Mouse (Mus musculus): Measurements from ENCODE around the gene BC025920. TPM values are rescaled to one million over a fixed set of nuclear protein-coding genes. Genes with fewer than 3 reads are reported as not detected.
A peak's percentile ranks its signal among the peaks of the same experiment; 100 is the strongest.

The BC025920 gene
- polyA plus RNA-seq, 1 experiment from 2014 or later = 1.4 TPM

DNA sequence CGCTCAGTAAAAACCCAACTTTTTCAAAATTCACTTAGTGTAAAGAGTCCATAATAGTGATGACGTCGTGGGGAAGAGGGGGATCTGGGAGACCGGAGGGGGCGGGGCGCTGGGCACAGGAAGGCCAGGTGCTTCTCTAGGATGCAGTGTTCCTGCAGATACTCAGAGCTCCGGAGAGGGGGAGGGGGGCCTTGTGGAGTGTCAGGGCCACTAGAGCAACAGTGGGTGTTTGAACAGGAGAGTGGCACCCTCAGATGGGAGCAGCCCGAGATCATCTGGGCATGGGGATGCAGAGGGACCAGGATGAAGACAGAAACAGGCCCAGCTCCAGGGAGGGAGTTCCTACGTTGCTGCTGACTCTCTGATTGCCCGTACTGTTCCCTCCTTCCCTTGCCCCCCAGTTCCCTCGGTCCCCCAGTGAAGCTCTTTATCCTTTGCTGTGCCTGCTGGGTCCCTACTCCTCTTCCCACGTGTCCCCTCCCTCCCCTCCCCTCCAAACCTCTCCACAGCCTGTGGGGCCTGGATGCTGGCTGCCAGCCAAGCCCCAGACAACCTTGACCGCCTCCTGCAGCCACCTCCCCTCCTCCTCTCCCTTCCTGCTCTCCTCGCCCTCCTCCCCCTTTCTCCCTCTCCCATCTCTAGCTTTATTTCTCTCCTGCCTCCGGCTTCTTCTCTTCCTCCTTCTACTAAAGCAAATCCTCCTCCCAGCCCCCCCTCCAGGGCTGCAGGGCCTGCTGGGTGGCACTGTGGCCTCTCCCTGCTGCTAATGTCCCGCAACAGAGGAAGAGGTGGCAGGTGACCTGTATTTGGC, 37.5 kb upstream of the BC025920 start:
- Histone ChIP-seq H3K4me1 (peaks cover 97% of the 10 kb centered on the region), H3K9me3 (replicated peaks) (no peaks in the 10 kb centered on the region), H3K27ac (replicated peaks) (peak overlapping the region; percentile 75), H3K4me3 (peak overlapping the region; percentile 31), H3K27me3 (ENCODE audit: low read depth, poor library complexity, severe bottlenecking) (peaks cover 81% of the 10 kb centered on the region), H3K36me3 (peaks cover 37% of the 10 kb centered on the region)
- DNase-seq (ENCODE audit: low spot score) = peak; percentile 60
- 15% methylated on average over 16 of the region's 16 CpGs for WGBS

DNA sequence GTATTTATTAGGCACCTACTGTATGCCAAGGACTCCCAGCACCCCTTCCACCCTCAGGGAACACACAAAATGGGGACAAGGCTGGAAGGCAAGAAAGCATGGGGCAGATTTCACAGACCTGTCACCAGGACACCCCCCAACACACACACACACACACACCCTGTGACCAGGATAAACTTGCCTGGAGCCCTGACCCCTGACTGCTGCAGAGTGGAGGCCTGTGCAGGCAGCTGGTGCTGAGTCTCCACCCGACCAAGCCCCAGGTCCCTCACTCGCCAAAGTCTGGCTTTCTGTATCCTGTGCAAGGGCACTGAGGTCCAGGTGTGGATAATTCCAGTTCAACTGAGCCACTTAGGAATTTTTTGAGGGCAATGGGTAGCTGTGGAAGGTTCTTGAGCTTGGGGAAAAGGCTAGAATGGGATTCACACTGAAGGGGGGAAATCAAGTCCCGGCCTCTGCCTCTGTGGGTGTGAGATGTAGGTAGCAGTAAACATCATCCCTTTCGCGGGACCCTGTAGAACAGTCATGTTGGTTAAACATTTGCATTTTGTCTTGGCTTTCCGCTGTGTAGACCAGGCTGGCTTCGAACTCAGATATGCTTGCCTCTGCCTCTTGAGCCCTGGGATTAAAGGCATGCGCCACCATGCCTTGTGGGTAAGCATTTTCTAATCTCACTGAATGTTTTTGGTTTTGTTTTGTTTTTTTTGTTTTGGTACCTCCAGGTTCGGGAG, 36.4 kb upstream of the BC025920 start:
- DNase-seq (ENCODE audit: low spot score) = no peak
- peaks cover 81% of the 10 kb centered on the region for H3K27me3 ChIP-seq (ENCODE audit: low read depth, poor library complexity, severe bottlenecking)
- WGBS = 36% methylated on average over 9 of the region's 9 CpGs

DNA sequence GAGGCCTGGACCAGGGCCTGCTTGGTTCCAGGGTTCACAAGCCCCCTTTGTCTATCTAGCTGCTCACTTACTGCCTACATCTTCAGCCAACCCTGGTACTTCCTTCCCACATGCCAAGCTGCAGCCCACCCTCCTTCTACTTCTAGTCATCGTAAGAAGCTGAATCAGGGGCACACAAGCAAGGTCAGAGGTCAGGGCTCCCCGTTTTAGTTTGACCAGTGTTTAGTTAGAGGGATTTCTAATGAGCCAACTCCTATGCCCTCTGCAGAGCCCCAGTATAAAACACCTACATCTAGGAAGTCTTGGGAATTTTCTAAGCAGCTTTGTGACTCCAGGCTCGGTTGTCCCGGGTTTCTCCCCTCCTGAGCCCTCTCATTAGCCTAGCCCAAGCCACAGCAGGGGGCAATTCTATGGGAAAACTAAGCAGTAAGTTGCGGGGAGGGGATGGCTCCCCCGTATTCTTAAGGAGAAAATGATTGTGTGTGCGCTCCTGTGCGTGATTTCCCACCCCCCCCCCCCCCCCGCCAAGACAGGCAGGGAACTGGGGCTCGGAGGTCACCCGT, 35.8 kb upstream of the BC025920 start:
- Histone ChIP-seq H3K27me3 (ENCODE audit: low read depth, poor library complexity, severe bottlenecking) (peaks cover 81% of the 10 kb centered on the region), H3K36me3 (peaks cover 23% of the 10 kb centered on the region), H3K4me1 (peaks cover 97% of the 10 kb centered on the region), H3K4me3 (peak overlapping the region; percentile 52), H3K9me3 (replicated peaks) (no peaks in the 10 kb centered on the region), H3K27ac (replicated peaks) (peak overlapping the region; percentile 79)
- no peak for DNase-seq (ENCODE audit: low spot score)
- under 1% methylated on average over 11 of the region's 11 CpGs for WGBS

More for the DNA sequence above, 36.4 kb upstream of the BC025920 start:
- peaks cover 29% of the 10 kb centered on the region for H3K36me3 ChIP-seq
- peak overlapping the region; percentile 79 for H3K27ac ChIP-seq (replicated peaks)
- H3K4me1 ChIP-seq = peaks cover 97% of the 10 kb centered on the region
- no peaks in the 10 kb centered on the region for H3K9me3 ChIP-seq (replicated peaks)
- peak overlapping the region; percentile 52; the same call in 1 of the 2 replicates for H3K4me3 ChIP-seq

DNA sequence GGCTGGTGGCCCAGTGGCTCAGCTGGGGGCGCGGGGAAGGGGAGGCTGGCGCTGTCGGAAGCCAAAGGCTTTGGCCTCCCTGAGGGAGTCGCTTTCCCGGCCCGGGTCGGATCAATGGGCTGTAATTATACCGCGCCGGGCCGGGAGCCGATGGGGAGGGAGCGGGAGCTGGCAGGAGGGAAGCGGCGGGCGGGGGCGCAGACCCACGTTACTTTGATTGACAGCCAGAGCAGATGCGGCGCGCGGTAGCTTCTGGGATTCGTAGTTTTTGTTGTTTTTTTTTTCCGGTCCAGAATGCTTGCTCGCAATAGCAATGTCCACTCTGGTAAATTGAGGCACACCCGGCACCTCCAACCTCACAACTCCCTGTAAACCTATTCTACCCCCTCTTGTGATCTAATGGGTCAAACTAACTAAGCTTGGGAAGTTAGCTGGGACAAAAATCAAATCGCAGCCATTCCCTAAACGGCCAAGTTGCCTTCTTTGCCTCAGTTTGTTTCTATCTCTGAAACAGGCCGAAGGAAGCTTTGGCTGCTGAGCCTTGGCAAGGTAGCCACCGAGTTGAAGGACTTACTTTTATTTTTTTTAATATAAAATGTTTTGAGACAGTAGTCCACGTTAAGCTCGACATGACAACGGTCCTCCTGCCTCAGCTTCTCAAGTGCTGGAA, 35.1 kb upstream of the BC025920 start:
- peaks cover 97% of the 10 kb centered on the region for H3K4me1 ChIP-seq

DNA sequence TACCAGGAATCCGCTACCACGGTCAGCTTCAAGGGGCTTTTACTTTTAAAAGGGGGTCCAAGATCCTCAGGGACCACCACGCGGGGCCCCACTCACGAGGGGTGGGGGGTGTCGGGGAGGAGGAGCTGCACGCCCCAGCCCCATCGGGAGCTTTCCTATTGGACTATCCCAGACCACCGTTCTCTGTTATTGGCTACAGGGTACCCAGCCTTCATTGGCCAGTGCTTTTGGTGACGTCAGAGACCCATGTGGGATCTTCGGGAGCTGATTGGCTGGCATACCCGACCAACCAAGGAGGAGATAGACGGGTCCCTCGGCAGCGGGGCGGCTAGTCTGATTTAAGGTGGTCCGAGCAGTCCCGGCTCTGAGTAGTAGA, 34.6 kb upstream of the BC025920 start:
- H3K4me1 ChIP-seq = peaks cover 97% of the 10 kb centered on the region
- H3K27ac ChIP-seq (replicated peaks) = peak overlapping the region; percentile 80
- H3K36me3 ChIP-seq = peaks cover 11% of the 10 kb centered on the region
- peak; percentile 97 for DNase-seq (ENCODE audit: low spot score)
- WGBS = under 1% methylated on average over 18 of the region's 18 CpGs
- no peaks in the 10 kb centered on the region for H3K9me3 ChIP-seq (replicated peaks)
- H3K27me3 ChIP-seq (ENCODE audit: low read depth, poor library complexity, severe bottlenecking) = peaks cover 81% of the 10 kb centered on the region
- H3K4me3 ChIP-seq = peak overlapping the region; percentile 52

More for the DNA sequence above, 35.1 kb upstream of the BC025920 start:
- peak overlapping the region; percentile 52 for H3K4me3 ChIP-seq
- DNase-seq (ENCODE audit: low spot score) = peak; percentile 97
- WGBS = under 1% methylated on average over 34 of the region's 34 CpGs
- H3K36me3 ChIP-seq = peaks cover 16% of the 10 kb centered on the region
- H3K27ac ChIP-seq (replicated peaks) = peak overlapping the region; percentile 79
- H3K9me3 ChIP-seq (replicated peaks) = no peaks in the 10 kb centered on the region
- H3K27me3 ChIP-seq (ENCODE audit: low read depth, poor library complexity, severe bottlenecking) = peaks cover 81% of the 10 kb centered on the region

DNA sequence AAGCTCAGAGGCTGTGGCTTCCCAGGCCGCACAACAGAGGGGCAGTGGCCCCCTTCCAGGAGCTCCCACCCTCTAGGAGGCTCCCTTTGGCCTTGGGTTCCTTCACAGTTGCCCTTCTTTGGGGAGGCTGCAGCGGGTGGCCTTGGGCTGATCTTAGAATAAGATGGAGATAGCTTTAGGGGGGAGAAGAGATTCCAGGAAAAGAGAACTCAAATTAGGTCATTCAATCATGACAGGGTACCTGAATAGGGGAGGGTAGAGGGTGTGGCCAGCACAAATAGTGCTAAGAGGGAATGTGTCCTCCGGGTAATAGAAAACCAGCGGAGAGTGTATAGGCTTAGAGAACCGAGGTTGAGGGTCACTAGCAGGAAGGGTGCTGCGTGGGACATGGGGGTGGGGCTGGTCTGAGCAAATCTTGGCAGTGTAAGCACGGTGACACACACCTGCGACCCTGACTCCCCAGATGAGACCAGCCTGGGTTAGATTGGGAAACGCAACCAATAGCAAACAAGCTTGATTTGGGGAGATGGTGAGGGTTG, 33.9 kb upstream of the BC025920 start:
- H3K4me3 ChIP-seq = peak overlapping the region; percentile 52
- H3K27ac ChIP-seq (replicated peaks) = peak overlapping the region; percentile 80
- H3K36me3 ChIP-seq = peaks cover 5% of the 10 kb centered on the region
- DNase-seq (ENCODE audit: low spot score) = no peak
- H3K4me1 ChIP-seq = peaks cover 91% of the 10 kb centered on the region
- no peaks in the 10 kb centered on the region for H3K9me3 ChIP-seq (replicated peaks)
- H3K27me3 ChIP-seq (ENCODE audit: low read depth, poor library complexity, severe bottlenecking) = peaks cover 81% of the 10 kb centered on the region
- WGBS = 1% methylated on average over 9 of the region's 9 CpGs

DNA sequence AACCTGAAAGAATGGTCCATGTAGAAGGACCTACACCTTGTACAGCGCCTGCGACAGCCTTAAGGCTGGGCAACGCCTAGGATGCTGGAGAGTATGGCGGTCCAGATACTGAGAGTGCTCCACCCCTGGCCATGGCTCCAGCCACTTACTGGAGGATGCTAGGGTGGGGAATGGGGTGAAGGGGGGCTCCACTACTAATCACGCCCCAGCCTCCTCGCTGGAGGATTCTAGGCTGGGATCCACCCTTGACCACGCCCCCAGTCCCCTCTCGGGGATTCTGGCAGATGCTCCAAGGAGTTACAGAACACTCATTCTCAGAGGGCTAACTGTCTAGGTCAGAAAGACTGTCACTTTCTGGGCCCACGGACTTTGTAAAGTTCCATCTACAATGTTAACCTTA, 33.1 kb upstream of the BC025920 start:
- H3K4me3 ChIP-seq = peak overlapping the region; percentile 52
- whole genome bisulfite sequencing = 7% methylated on average over 9 of the region's 9 CpGs
- H3K9me3 ChIP-seq (replicated peaks) = no peaks in the 10 kb centered on the region
- H3K27me3 ChIP-seq (ENCODE audit: low read depth, poor library complexity, severe bottlenecking) = peaks cover 81% of the 10 kb centered on the region
- 0 out of 2 replicates have a peak overlapping the region, but pooled peaks have one; percentile 55 for H3K27ac ChIP-seq (replicated peaks)
- peaks cover 83% of the 10 kb centered on the region for H3K4me1 ChIP-seq
- no peaks in the 10 kb centered on the region for H3K36me3 ChIP-seq
- DNase-seq (ENCODE audit: low spot score) = no peak

DNA sequence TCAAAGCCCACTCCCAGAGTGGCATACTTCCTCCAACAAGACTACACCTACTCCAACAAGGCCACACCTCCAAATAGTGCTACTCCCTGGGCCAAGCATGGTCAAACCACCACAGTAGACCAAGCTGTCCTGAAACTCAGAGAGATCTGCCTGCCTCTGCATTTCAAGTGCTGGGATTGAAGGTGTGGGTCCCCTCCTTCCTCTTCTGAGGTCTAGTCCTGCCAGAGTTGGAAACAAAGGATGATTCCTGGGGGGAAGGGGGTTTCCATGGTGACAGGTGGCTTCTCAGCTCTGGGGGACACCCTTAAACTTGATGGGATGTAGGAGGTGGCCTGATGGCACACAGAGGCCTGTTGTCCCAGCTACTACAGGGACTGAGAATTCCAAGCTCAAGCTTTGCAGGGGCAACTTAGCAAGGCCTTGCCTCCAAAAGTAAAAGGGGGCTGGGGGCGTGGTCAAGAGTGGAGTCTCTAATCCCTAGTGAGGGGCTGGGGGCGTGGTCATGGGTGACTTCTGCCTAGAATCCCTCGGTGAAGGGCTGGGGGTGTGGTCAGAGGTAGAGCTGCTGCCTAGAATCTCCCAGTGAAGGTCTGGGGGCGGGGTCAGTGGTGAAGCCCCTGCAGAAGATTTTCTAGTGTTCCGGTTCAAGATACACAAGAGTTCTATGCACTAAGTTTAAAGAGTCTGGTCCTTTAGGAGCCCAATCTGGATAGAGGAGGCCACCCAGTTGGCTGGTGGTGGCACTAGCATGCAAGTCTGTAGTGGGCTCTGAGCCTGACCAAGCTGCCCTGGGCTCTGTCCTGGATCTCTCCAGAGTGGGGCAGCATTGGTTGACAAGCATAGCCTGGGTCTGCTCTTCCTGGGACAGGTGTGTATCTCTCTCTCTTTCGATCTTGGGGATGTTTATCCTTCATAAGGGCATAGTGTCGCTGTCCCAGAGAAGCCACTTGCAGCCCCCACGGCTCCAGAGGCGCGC, 31.7 kb upstream of the BC025920 start, which contains the start of gene Tle2:
TSS of gene Tle2 (plus strand) at position 481 of the 976 bp plus-strand sequence.
- DNase-seq (ENCODE audit: low spot score) = peak; percentile 40
- 19% methylated on average over 10 of the region's 10 CpGs for WGBS
- Histone ChIP-seq H3K27me3 (ENCODE audit: low read depth, poor library complexity, severe bottlenecking) (peaks cover 81% of the 10 kb centered on the region), H3K36me3 (no peaks in the 10 kb centered on the region), H3K27ac (replicated peaks) (peak within 1 kb of the TSS; percentile 81), H3K4me3 (peak within 1 kb of the TSS; percentile 58), H3K9me3 (replicated peaks) (no peaks in the 10 kb centered on the region), H3K4me1 (peaks cover 69% of the 10 kb centered on the region)

DNA sequence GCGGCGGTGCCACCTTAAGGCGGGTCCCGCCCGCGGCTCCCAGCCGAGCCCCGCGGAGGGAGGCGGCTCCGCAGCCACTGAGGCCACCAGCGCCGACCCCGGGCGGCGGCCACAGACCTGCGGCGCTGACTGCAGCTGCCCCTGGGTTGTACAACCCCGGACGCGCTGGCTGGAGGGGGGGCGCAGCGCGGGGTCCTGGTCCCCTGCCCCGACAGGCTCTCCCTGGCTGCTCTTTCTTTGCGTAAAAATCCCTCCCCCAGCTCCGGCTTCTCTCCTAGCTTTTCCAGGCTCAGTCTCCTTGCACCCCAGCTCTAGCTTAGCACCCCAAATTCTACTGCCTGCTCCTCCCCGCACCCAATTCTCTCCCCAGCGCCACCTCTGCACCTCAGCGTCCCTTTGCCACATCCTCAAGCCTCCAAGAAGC, 30.9 kb upstream of the BC025920 start:
- under 1% methylated on average over 30 of the region's 30 CpGs for WGBS
- Histone ChIP-seq H3K27ac (replicated peaks) (peak overlapping the region; percentile 81), H3K4me1 (peaks cover 64% of the 10 kb centered on the region), H3K27me3 (ENCODE audit: low read depth, poor library complexity, severe bottlenecking) (peaks cover 86% of the 10 kb centered on the region), H3K4me3 (peak overlapping the region; percentile 58), H3K36me3 (no peaks in the 10 kb centered on the region), H3K9me3 (replicated peaks) (no peaks in the 10 kb centered on the region)
- peak; percentile 55 for DNase-seq (ENCODE audit: low spot score)

DNA sequence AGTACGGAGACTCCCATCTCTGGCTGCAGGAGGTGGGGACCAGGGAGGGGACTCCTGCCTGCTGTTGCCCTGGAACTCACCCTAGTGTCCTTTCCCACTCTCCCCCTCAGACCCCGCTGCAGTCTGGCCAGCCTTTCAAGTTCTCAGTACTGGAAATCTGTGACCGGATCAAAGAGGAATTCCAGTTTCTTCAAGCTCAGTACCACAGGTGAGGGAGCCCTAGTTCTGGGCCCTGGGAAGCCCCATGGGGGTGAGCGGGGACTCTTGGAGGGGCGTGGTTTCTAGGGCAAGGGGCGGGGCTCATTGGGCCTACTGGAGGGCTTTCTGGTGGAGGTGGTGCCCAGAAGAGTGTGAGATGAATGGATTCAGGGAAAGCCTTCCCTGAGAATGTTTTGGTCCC, 30.4 kb upstream of the BC025920 start:
- Histone ChIP-seq H3K27me3 (ENCODE audit: low read depth, poor library complexity, severe bottlenecking) (peaks cover 90% of the 10 kb centered on the region), H3K36me3 (no peaks in the 10 kb centered on the region), H3K27ac (replicated peaks) (peak overlapping the region; percentile 81), H3K4me1 (peaks cover 64% of the 10 kb centered on the region), H3K4me3 (peak overlapping the region; percentile 58), H3K9me3 (replicated peaks) (no peaks in the 10 kb centered on the region)
- DNase-seq (ENCODE audit: low spot score) = no peak
- WGBS = 1% methylated on average over 6 of the region's 6 CpGs

DNA sequence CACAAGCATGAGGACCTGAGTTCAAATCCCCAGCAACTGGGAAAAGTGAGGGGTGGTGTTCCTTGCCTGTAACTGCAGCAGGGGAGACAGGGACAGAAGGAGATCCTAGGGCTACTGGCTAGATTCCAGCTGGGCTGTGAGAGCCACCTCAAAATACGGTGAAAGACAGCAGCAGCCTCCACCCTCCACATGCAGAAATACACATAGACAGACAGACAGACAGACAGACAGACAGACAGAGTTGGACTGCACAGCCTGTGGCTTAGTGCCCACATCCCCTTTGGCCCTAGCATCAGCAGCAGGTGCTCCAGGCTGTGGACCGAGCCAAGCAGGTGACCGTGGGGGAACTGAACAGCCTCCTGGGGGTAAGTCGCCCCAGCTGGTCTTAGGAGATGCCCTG, 26.1 kb upstream of the BC025920 start:
- 83% methylated on average over 4 of the region's 4 CpGs for WGBS
- Histone ChIP-seq H3K36me3 (no peaks in the 10 kb centered on the region), H3K27me3 (ENCODE audit: low read depth, poor library complexity, severe bottlenecking) (peaks cover 100% of the 10 kb centered on the region), H3K4me1 (peaks cover 56% of the 10 kb centered on the region), H3K27ac (replicated peaks) (no peak overlapping the region; the same call in 1 of the 2 replicates), H3K4me3 (no peak overlapping the region), H3K9me3 (replicated peaks) (no peaks in the 10 kb centered on the region)
- DNase-seq (ENCODE audit: low spot score) = no peak

Measured in midbrain, embryonic 10.5 days (tissue).